9 mouse cellular contexts compared by ENCODE assay signal in the genomic region with DNA sequence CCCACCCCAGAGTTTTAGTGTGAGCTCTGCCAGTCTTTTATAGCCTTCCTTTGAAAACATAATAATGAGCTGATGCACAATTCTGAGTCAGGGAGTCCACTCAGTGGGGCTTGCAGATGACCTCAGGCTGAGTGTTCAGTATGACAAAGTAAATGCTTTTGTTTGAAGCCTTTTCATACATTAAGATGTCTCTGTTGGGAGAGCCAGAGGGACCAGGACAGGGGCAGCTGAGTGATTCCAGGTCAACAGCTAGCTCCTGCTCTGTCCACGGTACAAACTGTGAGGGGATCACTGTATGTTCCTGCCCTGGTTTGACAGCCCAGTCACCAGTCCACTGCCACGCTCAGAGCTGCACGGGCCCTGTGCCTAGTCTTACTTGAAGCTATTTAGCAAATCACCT. TPM values are rescaled to one million over a fixed set of nuclear protein-coding genes. Genes with fewer than 3 reads are reported as not detected.
A peak's percentile ranks its signal among the peaks of the same experiment; 100 is the strongest.
DNase-seq lines count a peak whose midpoint lies in the region; ATAC-seq and TF ChIP-seq lines count a peak whose summit lies in the region.
"Had no signal": no experiment of that assay in that cellular context is flagged by ENCODE, and none has a peak within 500 bp of the region (broad histone marks: within the 10 kb centered on the region; RNA-seq: fewer than 3 reads in every experiment).

No protein-coding gene starts in this region.

- H3K9me3 ChIP-seq in lung, embryonic 15.5 days: no peaks in the 10 kb centered on the region
- H3K9me3 ChIP-seq in embryonic facial prominence, embryonic 11.5 days (replicated peaks; ENCODE audit: control insufficient read depth, low read length): no peaks in the 10 kb centered on the region
- no peaks in the 10 kb centered on the region for H3K9me3 ChIP-seq in intestine, embryonic 15.5 days
- no peaks in the 10 kb centered on the region for H3K9me3 ChIP-seq in stomach, embryonic 14.5 days (ENCODE audit: control insufficient read depth, low read depth, low read length)

- H3K27ac ChIP-seq in lung, embryonic 15.5 days: peak overlapping the region; percentile 92
- peak overlapping the region; percentile 93 for H3K27ac ChIP-seq in embryonic facial prominence, embryonic 11.5 days (replicated peaks; ENCODE audit: low read depth, low read length)
- H3K27ac ChIP-seq in intestine, embryonic 15.5 days: peak overlapping the region; percentile 92
- peak overlapping the region; percentile 93 for H3K27ac ChIP-seq in stomach, embryonic 14.5 days (ENCODE audit: low read length)

- no peaks in the 10 kb centered on the region for H3K27me3 ChIP-seq in lung, embryonic 15.5 days
- no peaks in the 10 kb centered on the region for H3K27me3 ChIP-seq in embryonic facial prominence, embryonic 11.5 days (ENCODE audit: control insufficient read depth, insufficient read depth, low read length)
- H3K27me3 ChIP-seq in intestine, embryonic 15.5 days (replicated peaks): no peaks in the 10 kb centered on the region
- H3K27me3 ChIP-seq in stomach, embryonic 14.5 days (ENCODE audit: control insufficient read depth, insufficient read depth, low read length): no peaks in the 10 kb centered on the region

- peak; percentile 53 for ATAC-seq in lung, embryonic 15.5 days (ENCODE audit: borderline replicate concordance, extremely low read depth, low FRiP score, low TSS enrichment)
- no peak for ATAC-seq in embryonic facial prominence, embryonic 11.5 days (replicated peaks; ENCODE audit: insufficient number of reproducible peaks, low FRiP score, low TSS enrichment, low read depth)
- ATAC-seq in intestine, embryonic 15.5 days: peak; percentile 44
- no peak for ATAC-seq in stomach, embryonic 14.5 days (ENCODE audit: insufficient number of reproducible peaks, insufficient read depth, low FRiP score, low read depth)

- no peak overlapping the region for H3K9ac ChIP-seq in lung, embryonic 15.5 days
- peak overlapping the region; percentile 26; the same call in 1 of the 2 replicates for H3K9ac ChIP-seq in embryonic facial prominence, embryonic 11.5 days (replicated peaks; ENCODE audit: low read length)
- no peak overlapping the region for H3K9ac ChIP-seq in intestine, embryonic 15.5 days
- no peak overlapping the region for H3K9ac ChIP-seq in stomach, embryonic 14.5 days (replicated peaks; ENCODE audit: low read depth, low read length)

- no peak for TF ChIP-seq CTCF in lung, adult 2 months (IDR thresholded peaks at IDR 0.05; ENCODE audit: insufficient read depth, low read length)

- no peak for DNase-seq in lung, adult 2 months
- peak; percentile 54 for DNase-seq in embryonic facial prominence, embryonic 11.5 days (ENCODE audit: low spot score)
- DNase-seq in adrenal gland, postnatal 14 days: no peak
- DNase-seq in left cerebral cortex, postnatal 4 days: no peak

- H3K36me3 ChIP-seq in lung, embryonic 15.5 days: no peaks in the 10 kb centered on the region
- no peaks in the 10 kb centered on the region for H3K36me3 ChIP-seq in embryonic facial prominence, embryonic 11.5 days (replicated peaks; ENCODE audit: control insufficient read depth, insufficient read depth, low read depth, low read length)
- no peaks in the 10 kb centered on the region for H3K36me3 ChIP-seq in intestine, embryonic 15.5 days
- H3K36me3 ChIP-seq in stomach, embryonic 14.5 days (ENCODE audit: control insufficient read depth, insufficient read depth, low read length): no peaks in the 10 kb centered on the region

- WGBS in lung, embryonic 15.5 days: 26% methylated on average over 3 of the region's 3 CpGs
- 77% methylated on average over 3 of the region's 3 CpGs for WGBS in lung, adult 2 months
- 12% methylated on average over 3 of the region's 3 CpGs for WGBS in embryonic facial prominence, embryonic 11.5 days
- 38% methylated on average over 3 of the region's 3 CpGs for WGBS in intestine, embryonic 15.5 days
- WGBS in stomach, embryonic 14.5 days: 40% methylated on average over 3 of the region's 3 CpGs

- TF ChIP-seq POLR2A in lung, adult 2 months (IDR thresholded peaks at IDR 0.05; ENCODE audit: borderline replicate concordance, extremely low read depth, low read depth, low read length): no peak

- H3K4me2 ChIP-seq in lung, embryonic 15.5 days: no peak overlapping the region
- no peak overlapping the region; the same call in 1 of the 2 replicates for H3K4me2 ChIP-seq in embryonic facial prominence, embryonic 11.5 days (ENCODE audit: low read depth, low read length)
- H3K4me2 ChIP-seq in intestine, embryonic 15.5 days (replicated peaks): no peak overlapping the region
- no peak overlapping the region for H3K4me2 ChIP-seq in stomach, embryonic 14.5 days (replicated peaks; ENCODE audit: low read depth, low read length)

- no peak overlapping the region for H3K4me3 ChIP-seq in lung, embryonic 15.5 days
- H3K4me3 ChIP-seq in lung, adult 2 months (replicated peaks; ENCODE audit: extremely low read depth, low read depth, low read length): no peak overlapping the region
- H3K4me3 ChIP-seq in embryonic facial prominence, embryonic 11.5 days (ENCODE audit: low read depth, low read length): no peak overlapping the region
- no peak overlapping the region for H3K4me3 ChIP-seq in intestine, embryonic 15.5 days (replicated peaks)
- H3K4me3 ChIP-seq in stomach, embryonic 14.5 days (ENCODE audit: low read depth, low read length): no peak overlapping the region

- H3K4me1 ChIP-seq in lung, embryonic 15.5 days: peaks cover 35% of the 10 kb centered on the region
- no peaks in the 10 kb centered on the region; the same call in 1 of the 2 replicates for H3K4me1 ChIP-seq in lung, adult 2 months (ENCODE audit: control insufficient read depth, insufficient read depth, low read length)
- H3K4me1 ChIP-seq in embryonic facial prominence, embryonic 11.5 days (ENCODE audit: control insufficient read depth, insufficient read depth, low read length): peaks cover 4% of the 10 kb centered on the region
- H3K4me1 ChIP-seq in intestine, embryonic 15.5 days (replicated peaks): peaks cover 32% of the 10 kb centered on the region
- H3K4me1 ChIP-seq in stomach, embryonic 14.5 days (ENCODE audit: control insufficient read depth, insufficient read depth, low read length): peaks cover 23% of the 10 kb centered on the region

- intact Hi-C loops in left cerebral cortex, postnatal 4 days (cut with DNase I): no loop called here

RNA-seq across cellular contexts. Expression of a gene that starts 26.6 kb away (rescaled TPM):
- polyA plus RNA-seq in lung, embryonic 15.5 days (2015; fragmentation: Nextera tagmentation; extraction: Ambion mirVana): 189 TPM in 2 replicates
- 50.8 and 53.9 TPM in 2 replicates for polyA plus RNA-seq in lung, adult 2 months (2012; rRNA removed)
- 85.8 and 93.6 TPM in 2 replicates for polyA plus RNA-seq in embryonic facial prominence, embryonic 11.5 days (2014; fragmentation: Nextera tagmentation; extraction: Ambion mirVana)
- 120 and 123 TPM in 2 replicates for polyA plus RNA-seq in intestine, embryonic 15.5 days (2015; fragmentation: Nextera tagmentation; extraction: Ambion mirVana)
- polyA plus RNA-seq in stomach, embryonic 14.5 days (2014; fragmentation: Nextera tagmentation; extraction: Ambion mirVana): 123 and 134 TPM in 2 replicates
- 40.1 and 59.6 TPM in 2 replicates for total RNA-seq in adrenal gland, postnatal 14 days (2021)
- total RNA-seq in left cerebral cortex, postnatal 4 days (2021): 1 to 10 TPM; 4.1 to 4.2 TPM

RNA-seq across cellular contexts. Expression of a gene that starts 34.4 kb away (rescaled TPM):
- 0.53 TPM in 1 of 2 replicates, not detected in the other for polyA plus RNA-seq in lung, embryonic 15.5 days (2015; fragmentation: Nextera tagmentation; extraction: Ambion mirVana)
- polyA plus RNA-seq in lung, adult 2 months (2012; rRNA removed): not detected in 2 replicates
- polyA plus RNA-seq in embryonic facial prominence, embryonic 11.5 days (2014; fragmentation: Nextera tagmentation; extraction: Ambion mirVana): not detected in 2 replicates
- 12.4 and 13.2 TPM in 2 replicates for polyA plus RNA-seq in intestine, embryonic 15.5 days (2015; fragmentation: Nextera tagmentation; extraction: Ambion mirVana)
- not detected in 2 replicates for polyA plus RNA-seq in stomach, embryonic 14.5 days (2014; fragmentation: Nextera tagmentation; extraction: Ambion mirVana)
- 1.3 and 46.7 TPM in 2 replicates for total RNA-seq in adrenal gland, postnatal 14 days (2021)
- total RNA-seq in left cerebral cortex, postnatal 4 days (2021): not detected
- total RNA-seq: heart, postnatal 4 days; left cerebral cortex, postnatal 36 days had no signal

Comparison
In these comparisons a context has a peak if more than half of its experiments do, and no peak if none do; other contexts are left out.
1. ATAC-seq: peak in lung, embryonic 15.5 days (single experiment) and intestine, embryonic 15.5 days (single experiment); none in embryonic facial prominence, embryonic 11.5 days (single experiment) and stomach, embryonic 14.5 days (single experiment).
2. Peak in every context shown above with its lines, with median percentiles within 50 percentile points of each other: H3K27ac ChIP-seq.